Mouse (Mus musculus) 3134 (cell line): ENCODE results near the gene Adk.

Source experiments
- DNase-seq: peaks from one replicate; pipeline ENCODE4 v3.0.0-alpha.2; 2011; ENCODE audit warnings: low spot score; ENCODE audit not compliant: insufficient read length; ENCODE audit errors: extremely low read depth

Adk gene

DNA sequence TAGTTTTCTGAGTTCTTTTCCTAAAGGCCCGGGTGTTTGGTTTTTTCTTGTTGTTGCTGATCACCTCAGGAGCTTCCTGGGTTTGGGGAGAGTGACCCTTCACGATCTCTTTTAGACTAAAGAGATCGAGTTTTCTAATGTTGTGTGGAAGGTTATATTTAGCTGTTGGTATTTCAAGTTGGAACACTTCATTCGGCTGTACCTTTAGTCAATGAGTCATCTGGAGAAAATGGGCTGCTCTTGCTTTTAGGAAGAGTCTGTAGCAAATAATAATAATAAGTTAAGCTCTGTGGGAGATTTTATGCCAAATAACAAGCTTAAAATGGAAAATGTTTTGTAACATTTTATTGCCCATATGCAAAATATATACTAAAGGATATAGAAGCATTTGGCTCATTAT is 97.9 kb downstream of the Adk start:
- no peak for DNase-seq

DNA sequence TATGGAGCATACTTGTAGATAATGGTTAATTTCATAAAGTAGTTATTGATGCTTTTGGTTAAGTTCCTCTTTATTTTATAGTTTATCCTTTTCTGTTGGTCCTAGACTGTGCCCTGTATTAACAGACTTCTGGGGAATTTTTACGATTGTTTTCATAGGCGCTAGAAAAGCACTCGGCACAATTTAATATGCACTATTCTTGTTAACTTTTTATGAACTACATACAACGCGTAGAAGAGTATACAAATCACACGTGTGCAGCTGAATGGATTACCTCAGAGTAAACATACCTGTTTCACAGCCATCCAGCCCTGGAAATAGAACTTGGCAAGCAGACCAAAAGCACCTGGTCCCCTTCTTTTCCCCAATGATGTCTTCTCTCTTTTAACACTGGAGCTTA is 99.7 kb downstream of the Adk start:
- no peak for DNase-seq

DNA sequence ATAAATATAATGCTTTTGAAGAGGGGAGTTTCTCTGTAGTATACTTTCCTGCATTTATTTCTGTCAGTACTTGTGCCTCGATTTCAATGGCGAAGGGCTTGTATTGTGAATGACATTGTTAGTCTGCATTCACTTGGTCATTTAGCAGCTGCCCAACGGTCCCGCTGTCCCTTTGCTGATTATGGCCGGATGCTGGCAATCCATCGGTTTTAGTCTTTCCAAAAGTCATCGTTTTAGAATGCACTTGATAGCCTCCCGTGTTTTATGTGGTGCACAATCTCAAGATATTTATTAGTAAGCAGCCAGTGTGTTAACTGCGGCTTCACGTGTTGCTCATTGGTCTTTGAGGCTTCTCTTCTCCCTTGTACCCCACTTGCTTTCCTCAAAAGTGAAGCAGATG is 113.3 kb downstream of the Adk start:
- DNase-seq: no peak

DNA sequence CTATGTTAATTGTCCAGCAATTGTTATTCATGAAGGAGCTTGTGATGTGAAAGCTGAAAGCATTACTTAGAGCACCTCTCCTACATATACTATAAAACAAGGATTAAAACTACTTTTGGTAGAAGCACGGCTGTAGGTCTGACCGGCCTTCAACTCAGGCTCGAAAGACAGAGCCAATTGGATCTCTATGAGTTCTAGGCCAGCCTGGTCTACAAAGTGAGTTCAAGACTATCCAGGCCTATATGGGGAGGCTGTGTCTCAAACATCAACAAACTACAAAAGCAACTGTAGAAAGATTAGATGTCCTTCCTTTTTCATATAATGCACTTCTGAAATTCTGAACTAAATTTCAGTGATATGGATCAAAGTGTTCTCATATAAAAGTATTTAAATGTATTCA is 113.7 kb downstream of the Adk start:
- no peak for DNase-seq

DNA sequence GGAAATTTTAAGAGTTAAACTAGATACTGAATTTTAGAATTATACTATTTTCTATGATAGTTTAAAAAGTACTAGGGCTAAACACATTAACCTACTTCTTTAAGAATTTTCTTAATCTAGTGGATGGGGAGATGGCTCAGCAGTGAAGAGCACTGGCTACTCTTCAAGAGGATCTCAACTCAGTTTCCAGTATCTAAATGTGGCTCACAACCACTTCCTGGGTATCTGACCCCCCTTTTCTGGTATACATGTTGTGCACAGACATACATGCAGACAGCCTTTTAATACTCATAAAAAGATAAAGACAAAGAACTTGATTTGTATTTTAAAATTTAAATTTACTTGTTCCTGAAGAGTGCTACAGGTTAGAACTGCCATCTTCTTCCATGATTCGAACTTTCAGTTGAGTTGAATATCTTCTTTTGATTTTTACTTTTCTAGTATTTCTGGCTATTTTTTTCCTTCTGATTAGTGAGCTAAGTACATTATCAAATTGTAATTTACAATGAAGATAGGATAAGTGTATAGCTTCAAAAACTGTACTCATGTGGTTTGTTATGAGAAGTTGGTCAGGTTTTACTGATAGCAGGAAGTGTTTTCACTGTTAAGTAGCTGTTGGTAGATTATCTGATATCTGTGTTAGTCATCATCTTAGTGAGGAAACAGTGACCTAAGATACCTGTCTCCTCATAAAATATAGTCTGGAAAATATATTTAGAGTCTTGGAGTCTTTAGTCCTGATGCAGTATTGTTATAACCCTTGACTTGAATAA is 121.8 kb downstream of the Adk start:
- DNase-seq: no peak

DNA sequence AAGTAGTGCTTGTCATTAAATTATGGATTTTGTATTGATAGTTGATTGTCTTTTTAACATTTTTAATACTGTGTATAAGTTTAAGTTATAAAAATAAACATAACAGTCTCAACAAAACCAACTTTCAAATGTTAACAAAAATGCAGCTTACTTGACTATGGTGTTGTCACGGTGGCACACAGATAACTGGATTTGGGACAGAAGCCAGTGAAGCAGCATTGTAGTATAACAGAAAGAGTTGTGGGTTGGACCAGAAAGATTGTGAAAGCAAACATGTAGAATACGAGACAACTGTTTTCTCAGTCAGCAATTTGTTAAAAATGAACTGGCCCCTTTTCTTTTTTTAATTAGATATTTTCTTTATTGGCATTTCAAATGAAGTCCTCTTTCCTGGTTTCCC is 122.4 kb downstream of the Adk start:
- no peak for DNase-seq

DNA sequence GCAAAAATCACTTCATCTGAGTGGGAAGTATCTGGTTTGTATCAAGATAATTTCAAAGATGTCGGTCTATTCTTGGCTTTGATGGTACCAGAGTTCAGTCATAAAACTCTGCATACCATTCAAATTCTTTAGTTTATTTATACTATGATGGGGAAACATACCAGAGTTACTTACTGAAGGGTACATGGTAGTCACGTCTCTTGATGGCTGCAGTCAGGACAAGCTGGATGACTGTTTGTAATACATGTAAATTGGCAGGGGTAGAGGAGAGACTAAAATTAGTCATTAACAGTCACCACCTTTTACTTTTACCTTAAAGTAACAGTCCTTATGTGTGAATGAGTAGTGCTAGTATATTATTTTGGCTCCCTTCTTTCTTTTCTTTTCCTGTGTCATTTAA is 125.4 kb downstream of the Adk start:
- DNase-seq: no peak

DNA sequence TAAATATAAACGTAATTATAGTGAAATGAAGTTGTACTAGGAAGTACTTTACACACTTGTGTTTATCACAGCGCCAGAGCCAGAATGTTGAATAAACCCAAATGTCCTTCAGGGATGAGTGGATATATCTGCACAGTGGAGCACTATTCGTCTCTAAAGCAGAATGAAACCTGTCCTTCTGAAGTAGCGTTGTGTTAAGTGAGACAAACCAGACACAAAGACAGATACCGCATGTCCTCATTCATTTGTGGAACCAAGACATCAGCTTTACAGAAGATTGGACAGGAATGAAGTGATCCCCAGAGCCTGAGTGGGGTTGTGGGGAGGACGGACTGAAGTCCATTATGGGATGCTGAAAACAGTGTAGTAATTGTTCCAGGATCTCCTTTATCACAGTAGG is 126.0 kb downstream of the Adk start:
- DNase-seq: no peak

DNA sequence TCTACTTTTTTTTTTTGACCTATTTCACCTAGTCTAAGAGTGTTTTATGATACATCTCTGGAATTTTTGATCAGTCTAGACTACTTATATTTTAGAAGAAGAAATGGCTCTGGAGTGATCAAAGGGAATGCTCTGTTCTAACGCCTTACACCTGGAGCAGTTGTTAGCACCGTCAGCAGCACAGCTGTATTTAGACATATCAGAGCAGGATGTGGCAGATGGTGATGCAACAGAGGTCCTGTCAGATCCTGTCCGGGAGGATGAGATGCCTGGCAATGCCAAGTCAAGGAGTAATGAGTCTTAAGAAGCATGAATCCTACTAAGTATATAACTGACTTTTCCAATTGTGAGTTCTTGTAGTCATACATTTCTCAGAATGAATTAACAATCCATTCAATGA is 128.7 kb downstream of the Adk start:
- DNase-seq: no peak

DNA sequence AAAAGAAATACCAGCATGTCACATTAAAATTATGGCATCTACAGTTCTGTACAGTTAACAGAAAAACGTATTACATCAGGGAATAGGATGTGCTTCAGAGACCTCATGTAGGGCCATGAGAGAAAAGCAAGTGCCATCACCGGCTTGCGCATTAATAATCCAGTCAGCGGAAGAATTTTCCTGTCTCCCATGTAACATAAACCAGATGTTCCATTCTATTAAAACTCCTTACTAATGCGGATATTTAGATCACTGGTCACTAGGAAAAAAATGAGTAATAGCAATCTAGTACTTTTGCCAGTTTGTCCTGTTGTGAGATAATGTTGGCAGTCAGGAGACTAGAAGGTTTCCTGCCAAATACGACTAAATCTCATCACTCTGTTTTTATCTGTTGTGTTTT is 139.6 kb downstream of the Adk start:
- no peak for DNase-seq

DNA sequence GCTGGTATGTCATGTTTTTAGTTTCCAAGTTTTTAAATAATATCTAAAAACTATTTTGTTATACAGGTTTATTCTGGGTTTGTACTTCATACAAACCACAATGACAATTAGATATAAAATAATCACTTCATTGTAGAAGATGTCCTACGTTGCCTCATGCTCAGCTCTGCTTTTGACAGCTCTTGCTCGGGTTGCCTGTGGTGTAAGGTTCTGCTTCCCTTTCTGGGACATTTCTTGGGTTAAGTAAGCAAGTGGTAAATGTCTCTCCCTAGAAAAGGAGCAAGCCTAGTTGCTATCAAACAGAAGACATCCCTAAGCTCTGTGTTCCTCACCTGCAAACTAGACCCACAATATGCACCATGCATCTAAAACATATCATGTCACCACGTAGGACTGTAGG is 140.4 kb downstream of the Adk start:
- DNase-seq: no peak

DNA sequence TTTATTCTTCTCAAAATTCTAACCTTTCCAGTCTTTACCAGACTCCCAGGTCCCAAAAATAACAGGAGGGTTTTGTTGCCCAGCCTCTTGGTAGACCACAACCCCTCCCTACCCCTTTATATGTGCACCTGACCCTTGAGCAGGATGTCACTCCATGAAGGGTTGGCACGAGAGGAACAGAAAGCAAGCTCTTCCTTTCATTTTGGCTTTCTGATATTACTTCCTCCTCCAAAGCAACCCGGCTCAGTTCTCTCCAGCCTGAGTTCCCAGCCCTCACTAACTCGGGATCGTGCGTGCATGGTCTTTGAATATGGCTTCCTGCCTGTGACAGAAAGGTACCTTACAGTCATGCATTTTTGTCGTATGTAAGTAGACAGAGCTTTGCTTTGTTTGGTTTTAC is 142.0 kb downstream of the Adk start:
- no peak for DNase-seq

DNA sequence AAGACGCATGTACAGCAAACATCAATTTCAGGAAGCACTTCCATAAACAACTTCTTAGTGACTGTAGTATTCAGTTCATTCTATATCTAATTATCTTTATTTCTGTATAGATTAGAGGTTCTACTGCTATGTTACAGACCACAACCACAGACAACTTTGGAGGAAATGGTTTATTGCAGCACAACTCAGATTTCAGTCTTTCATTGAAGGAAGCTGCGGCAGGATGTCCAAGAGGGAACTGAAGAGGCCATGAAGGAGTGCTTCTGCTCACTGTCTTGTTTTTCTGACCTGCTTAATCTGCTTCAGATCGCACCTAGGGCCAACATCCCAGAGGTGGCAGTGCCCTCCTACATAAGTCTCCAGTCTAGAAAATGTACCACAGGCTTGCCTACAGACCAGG is 148.5 kb downstream of the Adk start:
- no peak for DNase-seq

DNA sequence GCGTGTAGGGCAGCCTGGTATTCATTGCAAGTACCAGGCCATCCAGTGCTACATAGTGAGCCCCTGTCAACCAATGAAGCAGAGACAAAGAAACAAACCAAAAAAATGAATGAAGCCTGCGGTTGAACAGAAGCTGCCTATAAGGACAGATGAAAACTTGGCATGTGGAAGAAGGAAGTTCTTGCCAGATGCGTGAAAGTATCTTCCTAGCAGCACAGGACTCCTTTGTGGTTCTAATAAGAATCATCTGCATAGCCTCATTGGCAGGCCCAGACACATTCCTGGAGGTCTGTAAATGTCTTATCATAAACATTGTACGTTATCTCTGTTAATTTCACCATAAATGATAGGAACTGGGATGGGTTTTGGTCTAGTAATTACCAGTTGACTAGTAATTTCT is 154.1 kb downstream of the Adk start:
- DNase-seq: no peak

DNA sequence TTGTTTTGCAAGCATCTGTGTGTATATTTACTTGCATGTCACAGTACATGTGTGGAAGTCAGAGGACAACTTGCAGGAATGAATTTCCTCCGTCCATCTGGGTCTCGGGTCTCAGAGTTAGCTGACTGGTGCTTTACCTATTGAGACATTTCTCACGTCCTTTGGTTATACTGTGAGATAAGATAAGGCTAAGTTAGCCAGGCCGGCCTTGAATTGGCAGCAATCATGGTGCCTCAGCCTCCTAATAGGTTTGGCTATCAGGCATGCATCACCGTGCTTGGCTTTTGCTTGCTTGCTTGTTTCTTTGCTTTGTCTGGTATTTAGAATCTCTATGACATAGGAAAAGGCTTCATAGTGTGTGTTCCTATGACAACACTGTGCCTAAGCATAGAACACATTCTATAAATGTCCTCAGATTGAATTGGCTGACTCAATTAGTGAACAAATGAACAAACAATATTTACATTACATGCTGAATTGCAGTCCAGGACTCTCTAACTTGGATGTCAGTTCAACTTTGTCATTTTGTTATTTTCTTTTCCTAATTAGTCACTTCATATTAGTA is 169.3 kb downstream of the Adk start:
- DNase-seq: no peak

DNA sequence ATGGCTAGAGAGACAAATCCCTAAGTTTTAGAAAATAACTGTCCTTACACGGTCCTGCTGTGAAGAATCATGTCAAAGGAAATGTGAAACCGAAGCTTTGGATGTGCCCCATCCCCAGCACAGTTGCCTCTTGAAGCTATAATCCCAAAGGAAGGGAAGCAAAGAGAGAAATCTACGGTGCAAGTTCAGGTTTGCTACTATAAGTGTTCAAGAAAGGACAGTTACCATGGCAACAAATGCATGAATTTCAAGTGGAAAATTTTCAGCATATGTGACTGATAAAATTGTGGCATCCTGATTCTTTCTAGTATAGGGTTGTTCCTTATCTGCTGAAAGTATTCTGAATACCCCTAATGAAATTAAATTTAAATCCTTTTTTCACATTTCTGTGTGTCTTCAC is 169.8 kb downstream of the Adk start:
- no peak for DNase-seq

DNA sequence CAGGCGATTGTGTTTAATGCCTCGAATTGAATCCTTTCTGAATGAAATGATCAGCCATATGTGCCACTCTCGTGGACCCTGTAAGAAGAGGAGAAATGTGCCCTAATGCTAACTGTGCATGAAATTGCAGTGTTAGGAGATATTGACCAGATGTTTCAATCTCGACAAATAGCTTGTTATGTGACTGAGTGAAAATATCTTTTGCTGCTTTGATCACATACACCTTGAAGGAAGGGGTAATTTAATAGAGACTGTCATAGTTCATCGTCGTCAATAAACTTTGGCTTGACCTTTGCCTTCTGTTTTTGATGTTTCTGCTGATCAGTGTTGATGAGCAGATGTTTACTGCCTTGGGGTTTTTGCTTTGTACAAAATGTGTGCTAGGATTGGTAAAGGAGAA is 171.1 kb downstream of the Adk start:
- DNase-seq: no peak

DNA sequence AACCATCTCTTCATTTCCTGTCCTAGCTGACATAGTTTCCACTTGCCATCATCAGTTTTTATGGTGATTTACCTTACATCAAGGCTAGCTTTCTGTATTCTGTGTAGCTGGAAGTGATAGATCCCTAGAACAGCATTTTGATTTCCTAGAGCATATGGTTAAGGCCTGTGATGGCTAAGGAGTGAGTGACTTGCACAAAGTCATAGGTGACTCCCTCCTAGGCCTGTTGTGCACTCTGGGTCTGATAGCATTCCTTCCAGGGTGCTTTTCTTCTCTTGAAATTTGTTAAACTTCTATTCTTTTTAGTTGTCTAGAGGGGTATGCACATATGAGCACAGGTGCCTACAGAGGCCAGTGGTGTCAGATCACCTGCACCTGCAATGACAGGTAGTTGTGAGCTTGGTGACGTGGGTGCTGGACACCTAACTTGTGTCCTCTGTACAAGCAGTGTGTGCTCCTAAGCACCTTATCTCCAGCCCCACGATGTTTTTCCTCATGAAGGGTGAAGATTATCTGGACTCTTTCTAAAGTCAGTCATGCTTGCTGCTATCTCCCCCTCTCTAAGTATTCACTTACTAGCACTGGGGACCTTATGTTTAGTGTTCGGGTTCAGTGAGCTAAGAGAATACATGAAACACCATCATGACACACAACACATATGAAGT is 171.7 kb downstream of the Adk start:
- no peak for DNase-seq

DNA sequence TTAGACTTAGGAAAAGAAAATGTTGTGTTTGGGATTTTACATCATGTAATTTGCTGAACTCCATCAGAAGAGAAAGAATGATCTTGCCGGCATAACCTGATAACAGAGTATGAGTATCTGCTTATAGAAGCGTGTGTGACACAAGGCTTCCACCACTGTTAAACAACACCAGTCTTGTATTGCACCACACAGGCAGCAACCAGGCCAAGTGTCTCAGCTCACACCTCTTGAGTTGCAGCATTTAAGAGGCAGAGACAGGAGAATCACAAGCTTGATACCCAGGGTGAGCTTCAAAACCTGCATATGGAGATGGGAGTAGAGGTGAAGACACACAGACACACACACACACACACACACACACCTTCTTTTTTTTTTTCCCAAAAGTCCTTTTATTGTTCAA is 184.7 kb downstream of the Adk start:
- no peak for DNase-seq

DNA sequence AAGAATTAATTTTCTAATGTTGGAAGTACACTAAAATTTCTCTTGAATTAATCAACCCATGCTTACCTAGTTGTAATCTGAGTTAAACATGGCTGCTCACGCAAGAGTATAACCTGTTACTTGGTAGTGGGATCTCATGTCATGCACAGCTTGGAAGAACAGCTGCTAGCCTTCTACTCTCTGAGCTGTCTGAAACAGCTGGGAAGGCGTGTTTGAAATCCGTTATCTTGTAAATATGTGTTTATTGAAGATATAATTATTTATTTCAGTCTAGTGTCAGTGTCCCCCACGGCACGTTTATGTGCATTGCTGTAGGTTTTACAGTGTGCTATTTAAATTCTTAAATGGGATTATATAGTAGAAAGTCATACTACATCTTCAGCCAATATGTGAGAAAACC is 188.7 kb downstream of the Adk start:
- DNase-seq: no peak

DNA sequence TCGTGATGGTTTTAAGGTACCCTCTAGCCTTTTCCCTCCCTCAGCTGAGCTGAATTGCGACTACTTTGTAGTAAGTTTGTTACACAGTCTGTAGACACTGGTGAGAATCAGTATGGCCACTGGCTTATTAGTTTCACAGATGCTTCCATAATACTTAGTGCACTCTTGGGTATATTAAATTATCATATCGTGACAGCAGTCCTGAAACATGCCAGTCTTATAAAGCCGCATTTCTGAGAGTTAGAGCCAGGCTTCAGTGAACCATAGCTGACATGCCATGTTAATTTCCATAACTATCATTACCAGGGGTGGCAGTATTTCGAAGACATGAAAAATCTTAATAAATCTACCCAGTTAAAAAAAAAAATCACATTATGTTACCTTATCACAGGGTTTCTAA is 199.0 kb downstream of the Adk start:
- DNase-seq: no peak

DNA sequence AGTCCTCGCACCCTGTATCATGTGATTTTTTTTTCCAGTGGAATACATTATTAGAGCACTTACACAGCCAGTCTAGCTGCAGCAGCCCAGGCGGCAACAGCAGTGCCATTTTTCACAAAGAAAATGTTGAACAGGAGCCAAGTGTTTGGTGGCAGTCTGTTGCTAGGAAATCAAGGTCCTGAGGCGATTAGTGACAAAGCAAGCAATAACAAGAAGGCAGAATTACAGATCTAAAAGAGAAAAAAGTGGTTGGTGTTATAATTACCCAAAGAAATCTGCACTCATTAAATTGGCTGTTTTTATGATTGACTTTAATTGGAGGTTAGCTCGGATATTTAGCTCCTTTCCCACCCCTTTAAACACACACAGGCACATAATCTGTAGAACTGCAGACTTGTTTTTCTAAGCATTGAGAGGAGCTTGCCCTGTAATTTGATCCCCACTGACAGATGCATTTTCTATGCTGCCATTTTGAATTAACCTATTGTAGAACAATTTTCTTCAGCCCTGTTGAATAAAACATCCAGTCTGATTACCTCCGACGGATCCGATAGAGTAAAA is 200.0 kb downstream of the Adk start:
- DNase-seq: no peak
